In genomic region chr7:45508561-45508960, GRCm38 (mm10) we compare ENCODE assay signal across 10 mouse cellular contexts. TPM values are rescaled to one million over a fixed set of nuclear protein-coding genes. Genes with fewer than 3 reads are reported as not detected.
DNase-seq lines count a peak whose midpoint lies in the region; ATAC-seq and TF ChIP-seq lines count a peak whose summit lies in the region.
"Had no signal": no experiment of that assay in that cellular context is flagged by ENCODE, and none has a peak within 500 bp of the region (broad histone marks: within the 10 kb centered on the region; RNA-seq: fewer than 3 reads in every experiment).

No protein-coding gene starts in this region.

- ATAC-seq in heart, postnatal 0 days (ENCODE audit: insufficient read depth, low read depth): no peak
- no peak for ATAC-seq in hindbrain, embryonic 16.5 days
- peak; percentile 60 for ATAC-seq in megakaryocyte progenitor cell, adult 5-6 weeks (replicated peaks; ENCODE audit: poor library complexity)
- ATAC-seq: Patski had no signal

- peak overlapping the region; percentile 85 for H3K4me2 ChIP-seq in heart, postnatal 0 days (ENCODE audit: low read depth, low read length)
- H3K4me2 ChIP-seq in hindbrain, embryonic 16.5 days (ENCODE audit: low read length): peak overlapping the region; percentile 96

- TF ChIP-seq POLR2A in heart, adult 2 months (IDR thresholded peaks at IDR 0.05; ENCODE audit: insufficient read depth, low read depth, low read length): no peak

- no peak overlapping the region for H3K27ac ChIP-seq in heart, postnatal 0 days (ENCODE audit: low read depth)
- H3K27ac ChIP-seq in heart, adult 2 months: no peak overlapping the region
- no peak overlapping the region for H3K27ac ChIP-seq in hindbrain, embryonic 16.5 days (ENCODE audit: low read depth, low read length)

- peaks cover 13% of the 10 kb centered on the region for H3K4me1 ChIP-seq in heart, postnatal 0 days (ENCODE audit: control insufficient read depth, insufficient read depth)
- H3K4me1 ChIP-seq in heart, adult 2 months (ENCODE audit: control insufficient read depth, insufficient read depth, low read length): peaks cover 3% of the 10 kb centered on the region
- H3K4me1 ChIP-seq in hindbrain, embryonic 16.5 days (ENCODE audit: control insufficient read depth, insufficient read depth, low read depth, low read length): peaks cover 15% of the 10 kb centered on the region

- H3K36me3 ChIP-seq in heart, postnatal 0 days (replicated peaks; ENCODE audit: control insufficient read depth, insufficient read depth, low read length): peaks cover 29% of the 10 kb centered on the region
- H3K36me3 ChIP-seq in heart, adult 2 months (ENCODE audit: control insufficient read depth, insufficient read depth, low read length): no peaks in the 10 kb centered on the region; the same call in 1 of the 2 replicates
- H3K36me3 ChIP-seq in hindbrain, embryonic 16.5 days (ENCODE audit: control insufficient read depth, insufficient read depth, low read length): peaks cover 4% of the 10 kb centered on the region; the same call in 1 of the 2 replicates

- 86% methylated on average over 6 of the region's 6 CpGs for WGBS in heart, postnatal 0 days
- WGBS in heart, adult 2 months: 85% methylated on average over 6 of the region's 6 CpGs
- WGBS in hindbrain, embryonic 16.5 days: 78% methylated on average over 6 of the region's 6 CpGs

- DNase-seq in heart, postnatal 0 days (ENCODE audit: low spot score): no peak
- no peak for DNase-seq in heart, adult 2 months
- DNase-seq in R1 (ENCODE audit: low read depth, low spot score) (peak; percentile 62), MN1 (ENCODE audit: low spot score) (no peak)
- DNase-seq in testis, postnatal 10 days (ENCODE audit: low spot score): no peak
- no peak for DNase-seq in cerebellum, postnatal 14 days
- DNase-seq: cerebellum, adult 9-11 months had no signal

- H3K9me3 ChIP-seq in heart, postnatal 0 days (replicated peaks; ENCODE audit: control insufficient read depth, low read length): no peaks in the 10 kb centered on the region
- no peaks in the 10 kb centered on the region for H3K9me3 ChIP-seq in hindbrain, embryonic 16.5 days (ENCODE audit: control insufficient read depth, low read length)

- intact Hi-C loops in heart, adult 2 months (cut with DNase I): loop anchor here (2.0 kb wide), 1 partner anchor 14 kb away; no protein-coding TSS in a partner anchor

- no peaks in the 10 kb centered on the region for H3K27me3 ChIP-seq in heart, postnatal 0 days (ENCODE audit: control insufficient read depth, insufficient read depth, low read length)
- H3K27me3 ChIP-seq in heart, adult 2 months (ENCODE audit: control insufficient read depth, insufficient read depth, low read length): no peaks in the 10 kb centered on the region
- H3K27me3 ChIP-seq in hindbrain, embryonic 16.5 days (replicated peaks; ENCODE audit: control insufficient read depth, insufficient read depth, low read length): no peaks in the 10 kb centered on the region
- H3K27me3 ChIP-seq: Patski had no signal

- H3K4me3 ChIP-seq in heart, postnatal 0 days (ENCODE audit: low read depth, low read length): no peak overlapping the region
- no peak overlapping the region for H3K4me3 ChIP-seq in heart, adult 2 months
- H3K4me3 ChIP-seq in hindbrain, embryonic 16.5 days (ENCODE audit: low read length): no peak overlapping the region

- peak overlapping the region; percentile 84; the same call in 1 of the 2 replicates for H3K9ac ChIP-seq in heart, postnatal 0 days (replicated peaks; ENCODE audit: low read depth, low read length)
- no peak overlapping the region for H3K9ac ChIP-seq in heart, adult 2 months (ENCODE audit: low read depth, low read length)
- peak overlapping the region; percentile 41; the same call in 1 of the 2 replicates for H3K9ac ChIP-seq in hindbrain, embryonic 16.5 days (ENCODE audit: low read depth, low read length)

- no peak for TF ChIP-seq CTCF in heart, postnatal 0 days (IDR thresholded peaks at IDR 0.05; ENCODE audit: low read depth)
- no peak for TF ChIP-seq CTCF in heart, adult 2 months (IDR thresholded peaks at IDR 0.05)

- no peaks in the 10 kb centered on the region for H3K79me2 ChIP-seq in heart, adult 2 months (replicated peaks; ENCODE audit: control insufficient read depth, insufficient read depth, low read length)

- TF ChIP-seq EP300 in heart, postnatal 0 days (IDR thresholded peaks at IDR 0.05; ENCODE audit: low read depth): no peak
- TF ChIP-seq EP300 in heart, adult 2 months (IDR thresholded peaks at IDR 0.05; ENCODE audit: insufficient read depth, low read depth, low read length): no peak

RNA-seq across cellular contexts. Expression of gene Nucb1, which starts 1.6 kb away (rescaled TPM):
- 78.4 and 107 TPM in 2 replicates for total RNA-seq in heart, postnatal 0 days (2014; rRNA removed; ENCODE audit: low replicate concordance)
- polyA plus RNA-seq in heart, postnatal 0 days (2015; fragmentation: Nextera tagmentation; extraction: Ambion mirVana): 108 and 110 TPM in 2 replicates
- total RNA-seq in heart, adult 2 months (2021): 100 to 1,000 TPM; 132 to 152 TPM
- 158 and 177 TPM in 2 replicates for polyA plus RNA-seq in heart, adult 2 months (2012; rRNA removed)
- polyA plus RNA-seq in hindbrain, embryonic 16.5 days (2015; fragmentation: Nextera tagmentation; extraction: Ambion mirVana): 141 and 151 TPM in 2 replicates
- 112 and 114 TPM in 2 replicates for total RNA-seq in megakaryocyte progenitor cell, adult 5-6 weeks (2015)
- 387 and 408 TPM in 2 replicates for total RNA-seq in megakaryocyte progenitor cell, adult 5-6 weeks (2017)

RNA-seq across cellular contexts. Expression of gene Ppp1r15a, which starts 17.5 kb away (rescaled TPM):
- 10.6 and 28.8 TPM in 2 replicates for total RNA-seq in heart, postnatal 0 days (2014; rRNA removed; ENCODE audit: low replicate concordance)
- 19.2 and 22.8 TPM in 2 replicates for polyA plus RNA-seq in heart, postnatal 0 days (2015; fragmentation: Nextera tagmentation; extraction: Ambion mirVana)
- 10 to 100 TPM; 27.3 to 29.6 TPM for total RNA-seq in heart, adult 2 months (2021)
- 20.9 and 36.0 TPM in 2 replicates for polyA plus RNA-seq in heart, adult 2 months (2012; rRNA removed)
- 17.5 and 18.2 TPM in 2 replicates for polyA plus RNA-seq in hindbrain, embryonic 16.5 days (2015; fragmentation: Nextera tagmentation; extraction: Ambion mirVana)
- 46.2 and 56.7 TPM in 2 replicates for total RNA-seq in megakaryocyte progenitor cell, adult 5-6 weeks (2015)
- total RNA-seq in megakaryocyte progenitor cell, adult 5-6 weeks (2017): 70.0 and 90.7 TPM in 2 replicates

RNA-seq across cellular contexts. Expression of gene Plekha4, which starts 17.6 kb away (rescaled TPM):
- total RNA-seq in heart, postnatal 0 days (2014; rRNA removed; ENCODE audit: low replicate concordance): 1.3 and 3.4 TPM in 2 replicates
- polyA plus RNA-seq in heart, postnatal 0 days (2015; fragmentation: Nextera tagmentation; extraction: Ambion mirVana): 0.78 and 1.2 TPM in 2 replicates
- total RNA-seq in heart, adult 2 months (2021): 1 to 10 TPM; 2.9 to 3.2 TPM
- 6.7 and 7.2 TPM in 2 replicates for polyA plus RNA-seq in heart, adult 2 months (2012; rRNA removed)
- polyA plus RNA-seq in hindbrain, embryonic 16.5 days (2015; fragmentation: Nextera tagmentation; extraction: Ambion mirVana): 2.2 and 3.1 TPM in 2 replicates
- total RNA-seq in megakaryocyte progenitor cell, adult 5-6 weeks (2015): 0.67 TPM in 1 of 2 replicates, not detected in the other
- total RNA-seq in megakaryocyte progenitor cell, adult 5-6 weeks (2017): 0.04 and 0.34 TPM in 2 replicates

RNA-seq across cellular contexts. Expression of gene Dhdh, which starts 20.0 kb away (rescaled TPM):
- total RNA-seq in heart, postnatal 0 days (2014; rRNA removed; ENCODE audit: low replicate concordance): 3.4 and 5.6 TPM in 2 replicates
- 5.1 and 5.3 TPM in 2 replicates for polyA plus RNA-seq in heart, postnatal 0 days (2015; fragmentation: Nextera tagmentation; extraction: Ambion mirVana)
- total RNA-seq in heart, adult 2 months (2021): 1 to 10 TPM; 8.2 to 8.9 TPM
- 6.4 and 10.1 TPM in 2 replicates for polyA plus RNA-seq in heart, adult 2 months (2012; rRNA removed)
- 4.0 and 4.3 TPM in 2 replicates for polyA plus RNA-seq in hindbrain, embryonic 16.5 days (2015; fragmentation: Nextera tagmentation; extraction: Ambion mirVana)
- 18.6 and 22.4 TPM in 2 replicates for total RNA-seq in megakaryocyte progenitor cell, adult 5-6 weeks (2015)
- 18.1 and 20.7 TPM in 2 replicates for total RNA-seq in megakaryocyte progenitor cell, adult 5-6 weeks (2017)

RNA-seq across cellular contexts. Expression of gene Gm45808, which starts 21.9 kb away (rescaled TPM):
- total RNA-seq in heart, postnatal 0 days (2014; rRNA removed; ENCODE audit: low replicate concordance): 14.2 TPM in 1 of 2 replicates, not detected in the other
- 0.18 TPM in 1 of 2 replicates, not detected in the other for polyA plus RNA-seq in heart, postnatal 0 days (2015; fragmentation: Nextera tagmentation; extraction: Ambion mirVana)
- 1 to 10 TPM; 4.8 to 8.1 TPM for total RNA-seq in heart, adult 2 months (2021)
- polyA plus RNA-seq in heart, adult 2 months (2012; rRNA removed): 1.6 and 2.5 TPM in 2 replicates
- not detected in 2 replicates for polyA plus RNA-seq in hindbrain, embryonic 16.5 days (2015; fragmentation: Nextera tagmentation; extraction: Ambion mirVana)
- total RNA-seq in megakaryocyte progenitor cell, adult 5-6 weeks (2015): not detected in 2 replicates
- not detected in 2 replicates for total RNA-seq in megakaryocyte progenitor cell, adult 5-6 weeks (2017)
- polyA plus RNA-seq: Patski had no signal
